Mouse (Mus musculus): ENCODE measurements at regions not wholly inside any gene's neighbourhood (a gene's known extent, or its start where the extent isn't known, plus 50 kb on each side); places are given as distances from the start of the nearest gene placed in this dataset.
A peak's percentile ranks its signal among the peaks of the same experiment; 100 is the strongest.

DNA sequence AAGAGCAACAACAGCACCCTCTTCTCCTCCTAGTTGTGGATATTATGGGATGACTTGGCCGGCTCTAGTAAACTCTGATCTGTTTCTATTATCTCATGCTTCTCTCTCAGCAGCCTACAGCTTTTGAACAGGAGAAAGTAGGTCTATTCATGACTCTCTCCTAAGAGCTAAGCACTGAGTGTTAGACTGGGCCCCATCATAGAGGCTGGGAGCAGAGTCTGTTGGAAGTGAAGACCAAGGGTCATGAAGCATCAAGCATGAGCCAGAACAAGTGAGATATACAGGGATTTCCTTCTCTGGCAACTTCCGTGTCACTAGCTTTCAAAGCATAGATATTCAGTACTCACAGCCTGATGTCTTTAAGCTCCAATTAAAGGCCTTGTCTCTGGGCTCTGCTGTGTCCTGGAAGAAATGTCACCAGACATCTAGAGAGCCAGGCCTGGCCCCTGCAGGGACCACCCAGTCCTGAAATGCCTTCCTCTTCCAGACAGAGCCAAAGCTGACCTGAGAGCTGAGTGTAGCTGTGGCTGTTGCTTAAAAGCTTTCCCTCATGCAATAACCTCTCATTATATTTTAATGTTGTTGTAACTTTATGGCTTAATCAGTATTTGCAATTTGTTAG lies 386.4 kb upstream of the Zfp703 start:
- Histone ChIP-seq H3K27me3 (ENCODE audit: insufficient read depth, poor library complexity, severe bottlenecking) (no peaks in the 10 kb centered on the region), H3K4me3 (no peak overlapping the region), H3K27ac (no peak overlapping the region; the same call in 1 of the 2 replicates), H3K36me3 (no peaks in the 10 kb centered on the region), H3K9me3 (no peaks in the 10 kb centered on the region), H3K4me1 (replicated peaks) (peaks cover 6% of the 10 kb centered on the region; the same call in 1 of the 2 replicates)
- 94% methylated on average over 2 of the region's 2 CpGs for WGBS
- no peak for DNase-seq (ENCODE audit: low spot score)

DNA sequence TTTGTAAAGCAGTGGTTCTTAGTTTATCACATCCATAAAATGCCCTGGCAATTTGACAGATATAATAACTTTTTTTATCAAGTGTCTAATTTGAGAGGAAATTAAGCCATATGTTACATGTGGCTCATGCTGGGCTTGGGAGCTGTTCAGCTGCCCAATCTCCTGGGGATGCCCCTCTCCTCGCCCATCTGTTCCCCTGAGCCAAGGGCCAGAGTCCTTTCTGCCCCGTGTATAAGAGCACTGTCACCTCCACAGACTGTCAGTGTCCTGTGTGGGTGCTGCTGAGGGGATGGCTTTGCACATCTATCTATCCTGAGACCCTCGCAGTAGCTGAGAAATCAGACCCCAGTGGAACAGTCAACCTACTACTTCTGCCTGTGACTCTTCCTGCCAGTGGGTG lies 385.9 kb upstream of the Zfp703 start:
- DNase-seq (ENCODE audit: low spot score), result no peak
- WGBS, result 74% methylated on average over 3 of the region's 3 CpGs
- H3K4me1 ChIP-seq (replicated peaks), result peaks cover 6% of the 10 kb centered on the region; the same call in 1 of the 2 replicates

GRCm38 (mm10) chr8:26593536-26594368 lies 383.4 kb upstream of the Zfp703 start:
- peaks cover 6% of the 10 kb centered on the region; the same call in 1 of the 2 replicates for H3K4me1 ChIP-seq (replicated peaks)
- H3K27ac ChIP-seq, result no peak overlapping the region
- no peak for DNase-seq (ENCODE audit: low spot score)
- WGBS, result 87% methylated on average over 5 of the region's 5 CpGs
- H3K4me3 ChIP-seq, result no peak overlapping the region
- no peaks in the 10 kb centered on the region for H3K27me3 ChIP-seq (ENCODE audit: insufficient read depth, poor library complexity, severe bottlenecking)
- no peaks in the 10 kb centered on the region for H3K36me3 ChIP-seq
- H3K9me3 ChIP-seq, result no peaks in the 10 kb centered on the region

More for the DNA sequence above, 385.9 kb upstream of the Zfp703 start:
- Histone ChIP-seq H3K27ac (no peak overlapping the region), H3K9me3 (no peaks in the 10 kb centered on the region), H3K36me3 (no peaks in the 10 kb centered on the region), H3K4me3 (no peak overlapping the region), H3K27me3 (ENCODE audit: insufficient read depth, poor library complexity, severe bottlenecking) (no peaks in the 10 kb centered on the region)

- DNase-seq (ENCODE audit: low spot score), result no peak
- H3K9me3 ChIP-seq, result no peaks in the 10 kb centered on the region
- 78% methylated on average over 11 of the region's 11 CpGs for WGBS
- H3K27me3 ChIP-seq (ENCODE audit: insufficient read depth, poor library complexity, severe bottlenecking), result no peaks in the 10 kb centered on the region
- peaks cover 6% of the 10 kb centered on the region; the same call in 1 of the 2 replicates for H3K4me1 ChIP-seq (replicated peaks)
- no peak overlapping the region for H3K4me3 ChIP-seq
- no peaks in the 10 kb centered on the region for H3K36me3 ChIP-seq
- peak overlapping the region; percentile 26; the same call in 1 of the 2 replicates for H3K27ac ChIP-seq
Observed at GRCm38 (mm10) chr8:26594369-26594920, 382.7 kb upstream of the Zfp703 start.

- H3K27ac ChIP-seq, result no peak overlapping the region
- 88% methylated on average over 13 of the region's 13 CpGs for WGBS
- H3K4me1 ChIP-seq (replicated peaks), result peaks cover 6% of the 10 kb centered on the region; the same call in 1 of the 2 replicates
- no peak for DNase-seq (ENCODE audit: low spot score)
- no peaks in the 10 kb centered on the region for H3K27me3 ChIP-seq (ENCODE audit: insufficient read depth, poor library complexity, severe bottlenecking)
- no peaks in the 10 kb centered on the region for H3K36me3 ChIP-seq
- no peaks in the 10 kb centered on the region for H3K9me3 ChIP-seq
- H3K4me3 ChIP-seq, result no peak overlapping the region
Observed at GRCm38 (mm10) chr8:26595431-26596018, 381.6 kb upstream of the Zfp703 start.

- Histone ChIP-seq H3K9me3 (no peaks in the 10 kb centered on the region), H3K4me1 (replicated peaks) (peaks cover 6% of the 10 kb centered on the region; the same call in 1 of the 2 replicates), H3K27me3 (ENCODE audit: insufficient read depth, poor library complexity, severe bottlenecking) (no peaks in the 10 kb centered on the region), H3K4me3 (no peak overlapping the region), H3K27ac (no peak overlapping the region), H3K36me3 (no peaks in the 10 kb centered on the region)
- DNase-seq (ENCODE audit: low spot score), result no peak
- 66% methylated on average over 7 of the region's 7 CpGs for WGBS
Observed at GRCm38 (mm10) chr8:26596665-26597362, 380.3 kb upstream of the Zfp703 start.

DNA sequence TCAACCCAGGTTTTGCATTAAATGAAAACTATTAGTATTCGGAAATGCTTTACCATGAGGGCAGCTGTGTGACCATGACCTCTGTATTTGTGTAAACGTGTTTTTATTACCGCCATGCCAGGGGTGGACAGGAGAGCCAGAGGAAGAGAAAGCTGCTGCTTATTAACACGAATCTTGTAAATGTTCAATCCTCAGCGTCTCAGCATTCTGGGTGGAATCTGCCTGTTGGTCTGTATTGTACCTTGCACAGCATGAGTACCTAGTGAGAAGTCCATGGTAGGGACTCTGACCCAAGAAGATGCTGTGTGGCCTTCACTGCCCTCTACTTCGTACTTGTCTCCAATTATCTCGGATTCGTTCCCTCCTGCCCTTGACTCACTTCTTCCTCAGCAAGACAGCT lies 378.6 kb upstream of the Zfp703 start:
- no peaks in the 10 kb centered on the region for H3K27me3 ChIP-seq (ENCODE audit: insufficient read depth, poor library complexity, severe bottlenecking)
- H3K4me1 ChIP-seq (replicated peaks), result peaks cover 6% of the 10 kb centered on the region; the same call in 1 of the 2 replicates
- no peak overlapping the region for H3K4me3 ChIP-seq
- no peak overlapping the region for H3K27ac ChIP-seq
- DNase-seq (ENCODE audit: low spot score), result no peak
- H3K9me3 ChIP-seq, result no peaks in the 10 kb centered on the region
- WGBS, result 91% methylated on average over 8 of the region's 8 CpGs
- H3K36me3 ChIP-seq, result no peaks in the 10 kb centered on the region

- Histone ChIP-seq H3K4me1 (replicated peaks) (peaks cover 6% of the 10 kb centered on the region; the same call in 1 of the 2 replicates), H3K27ac (no peak overlapping the region), H3K9me3 (no peaks in the 10 kb centered on the region), H3K4me3 (no peak overlapping the region), H3K27me3 (ENCODE audit: insufficient read depth, poor library complexity, severe bottlenecking) (no peaks in the 10 kb centered on the region), H3K36me3 (no peaks in the 10 kb centered on the region)
- no peak for DNase-seq (ENCODE audit: low spot score)
- WGBS, result 94% methylated on average over 9 of the region's 9 CpGs
Observed at GRCm38 (mm10) chr8:26600127-26600526, 377.0 kb upstream of the Zfp703 start.

DNA sequence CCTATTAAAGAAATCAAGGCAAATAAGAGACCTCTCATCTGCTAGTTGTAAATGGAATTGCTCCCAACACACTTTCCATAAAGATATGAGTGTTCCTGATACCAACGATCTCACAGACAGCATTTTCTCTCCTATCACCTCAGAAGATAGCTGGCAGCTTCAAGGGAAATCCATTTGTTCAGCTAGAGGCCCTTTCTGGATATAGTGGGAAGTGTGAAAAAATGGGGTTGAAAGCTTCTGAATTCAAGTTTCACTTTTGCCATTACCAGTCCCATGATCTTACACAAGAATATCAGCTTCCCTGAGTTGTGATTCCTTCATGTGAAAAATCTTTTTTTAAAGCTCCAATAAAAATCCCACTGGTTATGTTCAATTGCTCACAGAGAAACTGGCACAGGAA lies 369.1 kb upstream of the Zfp703 start:
- Histone ChIP-seq H3K36me3 (no peaks in the 10 kb centered on the region), H3K27me3 (ENCODE audit: insufficient read depth, poor library complexity, severe bottlenecking) (no peaks in the 10 kb centered on the region), H3K4me3 (no peak overlapping the region), H3K27ac (no peak overlapping the region), H3K4me1 (replicated peaks) (no peaks in the 10 kb centered on the region), H3K9me3 (peaks cover 15% of the 10 kb centered on the region; the same call in 1 of the 2 replicates)
- no peak for DNase-seq (ENCODE audit: low spot score)
- 89% methylated on average over 1 of the region's 1 CpGs for WGBS

DNA sequence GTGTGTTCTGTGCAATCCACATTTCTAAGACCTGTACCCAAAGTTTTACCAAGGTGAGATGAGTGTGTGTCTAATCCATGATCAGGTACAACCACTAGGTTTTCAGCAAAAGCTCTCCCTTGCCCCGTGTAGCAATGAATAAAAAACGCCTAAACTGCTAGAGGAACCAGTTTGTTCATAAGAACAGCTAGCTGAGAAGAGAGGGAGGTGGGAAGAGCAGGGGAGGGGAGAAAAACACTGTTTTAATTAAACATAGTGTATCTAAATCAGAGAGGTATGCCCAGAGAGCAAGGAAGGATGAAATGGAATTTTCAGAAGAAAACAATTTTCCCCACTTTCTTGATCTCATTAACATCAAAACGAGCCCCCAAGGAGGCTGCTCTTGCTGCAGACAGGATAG lies 368.5 kb upstream of the Zfp703 start:
- Histone ChIP-seq H3K9me3 (peaks cover 15% of the 10 kb centered on the region; the same call in 1 of the 2 replicates), H3K4me3 (no peak overlapping the region), H3K4me1 (replicated peaks) (no peaks in the 10 kb centered on the region), H3K27me3 (ENCODE audit: insufficient read depth, poor library complexity, severe bottlenecking) (no peaks in the 10 kb centered on the region), H3K36me3 (no peaks in the 10 kb centered on the region), H3K27ac (no peak overlapping the region)
- 66% methylated on average over 3 of the region's 3 CpGs for WGBS
- no peak for DNase-seq (ENCODE audit: low spot score)

- Histone ChIP-seq H3K4me3 (no peak overlapping the region), H3K27me3 (ENCODE audit: insufficient read depth, poor library complexity, severe bottlenecking) (no peaks in the 10 kb centered on the region), H3K9me3 (peaks cover 9% of the 10 kb centered on the region; the same call in 1 of the 2 replicates), H3K36me3 (no peaks in the 10 kb centered on the region), H3K27ac (no peak overlapping the region), H3K4me1 (replicated peaks) (no peaks in the 10 kb centered on the region)
- DNase-seq (ENCODE audit: low spot score), result no peak
Observed at GRCm38 (mm10) chr8:26612153-26612552, 365.0 kb upstream of the Zfp703 start.

GRCm38 (mm10) chr8:26622311-26623052 lies 354.6 kb upstream of the Zfp703 start:
- Histone ChIP-seq H3K27me3 (ENCODE audit: insufficient read depth, poor library complexity, severe bottlenecking) (no peaks in the 10 kb centered on the region), H3K36me3 (no peaks in the 10 kb centered on the region), H3K27ac (peak overlapping the region; percentile 79), H3K9me3 (no peaks in the 10 kb centered on the region), H3K4me3 (peak overlapping the region; percentile 40), H3K4me1 (replicated peaks) (peaks cover 32% of the 10 kb centered on the region)
- WGBS, result 18% methylated on average over 12 of the region's 12 CpGs
- DNase-seq (ENCODE audit: low spot score), result peak; percentile 56

All from hindbrain, embryonic 10.5 days (tissue).